Mouse (Mus musculus): ENCODE measurements around the gene Adk. TPM values are rescaled to one million over a fixed set of nuclear protein-coding genes. Genes with fewer than 3 reads are reported as not detected.

The Adk gene
- polyA plus RNA-seq, 1 experiment from 2014 or later: 155 TPM

Other genes with a start within 250 kb of the Adk start
- 3.7 and 4.2 TPM in 2 replicates for gene Plau, start 215.9 kb upstream of the Adk start, polyA plus RNA-seq (2014; fragmentation: Nextera tagmentation; extraction: Ambion mirVana)
- gene Vcl, start 123.2 kb upstream of the Adk start, polyA plus RNA-seq (2014; fragmentation: Nextera tagmentation; extraction: Ambion mirVana): 19.1 and 42.4 TPM in 2 replicates
- gene Ap3m1, start 66 bp upstream of the Adk start, polyA plus RNA-seq (2014; fragmentation: Nextera tagmentation; extraction: Ambion mirVana): 70.0 and 89.8 TPM in 2 replicates